Mouse (Mus musculus) embryonic facial prominence, embryonic 12.5 days (tissue): ENCODE data around the gene Fbxl12. TPM values are rescaled to one million over a fixed set of nuclear protein-coding genes. Genes with fewer than 3 reads are reported as not detected.

Source experiments
- ATAC-seq: fragments of 200-750 bp; cut with Nextera tagmentation; 2 replicates; pipeline ENCODE4 v1.8.0; 2017; ENCODE audit not compliant: insufficient number of reproducible peaks, insufficient read depth, low FRiP score, low TSS enrichment
- H3K27ac ChIP-seq: fragments of 300-500 bp; sonication (generic); 2 replicates; pipeline ENCODE4 v1.5.1; 2016; ENCODE audit warnings: mild to moderate bottlenecking
- H3K27me3 ChIP-seq: fragments of 300-500 bp; sonication (generic); 2 replicates; pipeline ENCODE4 v1.6.1; 2016; ENCODE audit warnings: mild to moderate bottlenecking, moderate library complexity
- H3K36me3 ChIP-seq: fragments of 300-500 bp; sonication (generic); 2 replicates; pipeline ENCODE4 v1.6.1; 2016; ENCODE audit warnings: mild to moderate bottlenecking
- H3K4me1 ChIP-seq: fragments of 300-500 bp; sonication (generic); 2 replicates; pipeline ENCODE4 v1.6.1; 2016
- H3K4me2 ChIP-seq: fragments of 300-500 bp; sonication (generic); replicated peaks from 2 replicates; pipeline ENCODE4 v1.6.1; 2016; ENCODE audit warnings: mild to moderate bottlenecking, moderate library complexity
- H3K4me3 ChIP-seq: fragments of 300-500 bp; sonication (generic); 2 replicates; pipeline ENCODE4 v1.5.1; 2016; ENCODE audit warnings: mild to moderate bottlenecking
- H3K9ac ChIP-seq: fragments of 300-500 bp; sonication (generic); 2 replicates; pipeline ENCODE4 v1.6.1; 2016; ENCODE audit warnings: mild to moderate bottlenecking, moderate library complexity
- H3K9me3 ChIP-seq: fragments of 300-500 bp; sonication (generic); 2 replicates; pipeline ENCODE4 v1.6.1; 2016; ENCODE audit warnings: mild to moderate bottlenecking, moderate library complexity
- WGBS: fragments of 180-500 bp; shearing (Covaris S2); methylation state at CpG from one replicate; pipeline ENCODE4 v1.1.7; 2016; 5-methylcytosine and 5-hydroxymethylcytosine counted together
- polyA plus RNA-seq: library from polyadenylated mRNA; unstranded; fragments of >200 nt; fragmentation: Nextera tagmentation; extraction: Ambion mirVana; gene quantifications from 2 replicates; pipeline ENCODE4 v1.2.1, GENCODE M21; 2016

The Fbxl12 gene
- polyA plus RNA-seq, 1 experiment from 2014 or later: 21.5 TPM

DNA sequence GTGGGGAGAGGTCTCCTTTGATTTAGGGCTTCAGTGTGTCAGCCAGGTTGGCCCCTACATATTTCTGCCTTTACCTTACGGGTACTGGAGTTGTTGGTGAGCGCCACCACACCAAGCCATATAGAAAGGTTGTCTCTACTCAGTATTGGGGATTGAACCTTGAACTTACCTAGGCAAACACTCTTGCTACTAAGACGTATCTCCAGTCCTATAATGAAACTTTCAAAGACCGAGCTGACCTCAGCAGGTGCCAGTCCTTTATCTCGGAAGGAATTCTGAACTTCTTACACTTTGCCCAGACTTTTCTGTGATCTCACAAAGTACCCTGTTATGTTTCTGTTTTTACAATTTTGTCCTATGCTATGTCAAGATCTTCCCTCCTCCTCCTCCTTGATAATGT is 32.6 kb downstream of the Fbxl12 start:
- H3K4me1 ChIP-seq: no peaks in the 10 kb centered on the region
- no peak for ATAC-seq
- 84% methylated on average over 5 of the region's 5 CpGs for WGBS

DNA sequence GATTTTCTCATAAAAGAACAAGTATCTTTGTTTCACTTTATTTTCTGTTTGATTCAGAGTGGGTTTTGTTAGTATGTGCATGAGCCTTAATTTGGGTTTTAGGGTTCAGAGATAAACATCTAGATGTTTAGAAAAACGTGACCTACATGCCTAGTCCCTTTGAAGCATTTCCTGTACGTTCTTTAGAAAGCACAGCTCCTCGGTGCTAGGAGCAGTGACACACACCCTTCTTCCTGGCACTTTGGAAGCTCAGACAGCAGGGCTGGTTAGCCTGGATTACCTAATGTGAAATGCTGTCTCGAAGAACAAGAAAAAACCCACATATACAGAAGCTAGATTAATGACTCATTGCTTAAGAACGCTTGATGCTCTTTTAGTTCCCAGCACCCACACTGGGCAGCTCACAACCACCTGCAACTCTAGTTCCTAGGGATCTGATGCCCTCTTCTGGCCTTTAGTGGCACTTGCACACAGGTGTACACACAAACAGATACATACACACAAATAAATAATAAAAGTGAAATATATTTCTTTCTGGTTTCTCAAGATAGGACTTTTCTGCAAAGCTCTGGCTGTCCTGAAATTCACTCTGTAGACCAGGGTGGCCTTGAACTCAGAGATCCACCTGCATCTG is 34.6 kb downstream of the Fbxl12 start:
- Histone ChIP-seq H3K4me1 (no peaks in the 10 kb centered on the region), H3K9ac (no peak overlapping the region), H3K27ac (no peak overlapping the region), H3K36me3 (peaks cover 6% of the 10 kb centered on the region; the same call in 1 of the 2 replicates), H3K4me3 (no peak overlapping the region), H3K9me3 (0 out of 2 replicates have a peak, but pooled peaks cover 11% of the 10 kb centered on the region), H3K27me3 (no peaks in the 10 kb centered on the region), H3K4me2 (no peak overlapping the region)
- 85% methylated on average over 5 of the region's 5 CpGs for WGBS
- ATAC-seq: no peak

More for the DNA sequence above, 32.6 kb downstream of the Fbxl12 start:
- Histone ChIP-seq H3K9ac (no peak overlapping the region), H3K36me3 (peaks cover 10% of the 10 kb centered on the region; the same call in 1 of the 2 replicates), H3K27me3 (no peaks in the 10 kb centered on the region), H3K4me3 (no peak overlapping the region), H3K27ac (no peak overlapping the region), H3K4me2 (no peak overlapping the region), H3K9me3 (0 out of 2 replicates have a peak, but pooled peaks cover 11% of the 10 kb centered on the region)

DNA sequence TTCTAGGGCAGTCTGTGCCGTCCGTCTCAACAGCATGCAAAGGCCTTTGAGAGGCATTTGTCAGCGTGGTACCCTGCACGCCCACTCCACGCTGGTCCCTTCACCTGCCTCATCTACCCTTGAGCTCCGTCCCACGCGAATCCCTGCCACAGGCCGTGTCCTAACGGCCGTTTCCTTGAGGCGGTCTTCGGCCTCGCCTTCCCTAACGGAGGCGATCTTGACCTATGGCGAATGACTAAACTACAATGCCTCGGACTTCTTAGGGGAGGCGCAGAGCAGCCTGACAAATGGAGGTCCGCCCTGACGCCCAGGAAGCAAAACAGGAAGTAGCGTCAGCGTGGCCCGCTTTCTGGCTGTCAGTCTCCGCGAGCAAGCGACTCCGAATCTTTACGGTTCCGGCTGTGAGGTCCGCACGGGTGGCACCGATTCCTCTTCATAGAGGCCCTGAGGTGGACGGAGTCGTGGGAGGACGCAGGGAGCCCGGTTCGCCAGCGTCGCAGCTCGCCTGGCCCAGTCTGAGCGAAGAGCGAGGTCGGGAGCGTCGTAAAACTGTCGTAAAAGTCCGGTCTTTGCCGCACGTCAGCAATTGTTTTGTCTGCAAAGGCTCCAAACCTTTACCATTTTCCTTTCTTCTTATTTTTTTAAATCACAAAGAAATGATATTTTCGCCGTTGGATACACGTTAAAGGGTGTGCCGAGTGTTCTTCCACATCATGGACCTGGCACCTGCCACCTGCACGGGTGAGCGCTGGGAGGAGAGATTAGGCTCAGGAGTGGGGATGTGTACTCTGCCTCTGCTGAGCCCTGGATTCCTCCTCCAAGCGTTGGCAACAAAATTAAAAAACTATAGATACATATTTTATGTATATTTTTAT is 37.2 kb downstream of the Fbxl12 start:
- 0 out of 2 replicates have a peak, but pooled peaks cover 11% of the 10 kb centered on the region for H3K9me3 ChIP-seq
- H3K27ac ChIP-seq: peak overlapping the region; percentile 95
- H3K4me3 ChIP-seq: peak overlapping the region; percentile 64
- H3K4me1 ChIP-seq: no peaks in the 10 kb centered on the region
- peak overlapping the region; percentile 67 for H3K4me2 ChIP-seq
- H3K27me3 ChIP-seq: no peaks in the 10 kb centered on the region
- ATAC-seq: peak; percentile 81
- WGBS: under 1% methylated on average over 57 of the region's 57 CpGs
- H3K36me3 ChIP-seq: peaks cover 6% of the 10 kb centered on the region; the same call in 1 of the 2 replicates
- H3K9ac ChIP-seq: peak overlapping the region; percentile 74

DNA sequence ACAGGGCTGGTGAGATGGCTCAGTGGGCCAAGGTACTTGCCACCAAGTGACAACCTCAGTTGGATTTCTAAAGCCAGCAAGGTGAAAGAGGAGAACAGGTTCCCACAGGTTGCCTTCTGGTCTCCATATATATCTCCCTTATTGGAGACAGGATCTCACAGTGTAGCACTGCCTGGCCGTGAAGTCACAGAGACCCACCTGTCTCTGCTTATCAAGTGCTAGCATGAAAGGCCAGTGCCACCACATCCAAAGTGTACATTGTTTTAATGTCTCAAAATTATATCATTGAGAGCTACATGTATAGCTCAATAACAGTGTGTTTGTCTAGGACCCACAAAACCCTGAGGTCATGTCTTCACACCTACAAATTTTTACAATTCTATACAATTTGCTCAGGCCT is 38.3 kb downstream of the Fbxl12 start:
- no peaks in the 10 kb centered on the region for H3K4me1 ChIP-seq
- H3K27ac ChIP-seq: no peak overlapping the region
- peaks cover 6% of the 10 kb centered on the region; the same call in 1 of the 2 replicates for H3K36me3 ChIP-seq
- no peaks in the 10 kb centered on the region for H3K27me3 ChIP-seq
- 92% methylated on average over 1 of the region's 1 CpGs for WGBS
- H3K9me3 ChIP-seq: 0 out of 2 replicates have a peak, but pooled peaks cover 11% of the 10 kb centered on the region
- H3K4me3 ChIP-seq: no peak overlapping the region
- H3K4me2 ChIP-seq: peak overlapping the region; percentile 67
- no peak for ATAC-seq
- H3K9ac ChIP-seq: no peak overlapping the region

DNA sequence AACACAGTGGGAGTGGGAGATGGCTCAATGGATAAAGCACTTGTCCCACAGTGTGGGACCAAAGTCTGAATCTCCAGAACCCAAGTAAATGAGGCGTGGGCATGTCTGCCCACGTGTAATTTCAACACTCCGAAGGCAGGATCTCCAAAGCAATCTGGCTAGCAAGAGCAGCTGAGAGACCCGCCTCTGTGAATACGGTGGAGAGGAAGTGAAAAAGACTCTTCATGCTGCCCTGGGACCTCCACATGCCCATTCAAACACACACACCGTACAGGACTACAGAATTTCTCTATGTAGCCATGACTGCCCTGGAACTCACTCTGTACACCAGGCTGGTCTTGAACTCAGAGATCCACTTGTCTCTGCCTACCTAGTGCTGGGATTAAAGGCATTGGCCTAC is 43.3 kb downstream of the Fbxl12 start:
- Histone ChIP-seq H3K4me1 (no peaks in the 10 kb centered on the region), H3K9ac (no peak overlapping the region), H3K27me3 (no peaks in the 10 kb centered on the region), H3K36me3 (peaks cover 11% of the 10 kb centered on the region), H3K27ac (no peak overlapping the region), H3K4me3 (no peak overlapping the region), H3K4me2 (no peak overlapping the region), H3K9me3 (no peaks in the 10 kb centered on the region)
- 76% methylated on average over 6 of the region's 6 CpGs for WGBS
- no peak for ATAC-seq

DNA sequence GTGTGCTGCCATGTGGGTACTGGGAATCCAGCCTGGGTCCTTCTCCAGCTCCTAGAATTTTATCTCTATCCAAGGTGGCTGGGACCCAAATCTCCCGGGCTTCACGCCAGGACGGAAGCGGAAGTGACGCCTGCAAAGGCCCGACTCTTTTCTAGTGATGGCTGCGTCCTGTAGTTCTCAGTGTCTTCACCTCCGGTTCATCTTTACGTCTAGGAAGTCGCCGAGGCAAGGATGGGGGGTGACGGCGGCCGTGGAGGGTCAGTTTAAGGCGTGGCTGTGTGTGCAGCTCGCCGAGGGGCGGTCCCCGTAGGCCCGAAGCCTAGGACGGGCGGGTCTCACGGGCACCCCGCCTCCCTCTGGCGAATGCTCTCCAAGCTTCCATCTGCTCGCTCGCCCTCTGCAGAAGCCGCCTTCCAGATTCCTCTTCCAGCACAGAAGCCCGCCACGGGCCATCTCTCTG is 63.4 kb downstream of the Fbxl12 start, which contains the start of gene Zfp846:
TSS of gene Zfp846 (plus strand) at position 117 of the 460 bp plus-strand sequence.
- Histone ChIP-seq H3K4me2 (peak within 1 kb of the TSS; percentile 48), H3K27me3 (peaks cover 8% of the 10 kb centered on the region), H3K9me3 (no peaks in the 10 kb centered on the region), H3K4me3 (peak within 1 kb of the TSS; percentile 64), H3K27ac (peak within 1 kb of the TSS; percentile 81), H3K9ac (peak within 1 kb of the TSS; percentile 79), H3K36me3 (peaks cover 15% of the 10 kb centered on the region; the same call in 1 of the 2 replicates), H3K4me1 (no peaks in the 10 kb centered on the region)
- ATAC-seq: peak; percentile 98
- WGBS: under 1% methylated on average over 30 of the region's 30 CpGs

DNA sequence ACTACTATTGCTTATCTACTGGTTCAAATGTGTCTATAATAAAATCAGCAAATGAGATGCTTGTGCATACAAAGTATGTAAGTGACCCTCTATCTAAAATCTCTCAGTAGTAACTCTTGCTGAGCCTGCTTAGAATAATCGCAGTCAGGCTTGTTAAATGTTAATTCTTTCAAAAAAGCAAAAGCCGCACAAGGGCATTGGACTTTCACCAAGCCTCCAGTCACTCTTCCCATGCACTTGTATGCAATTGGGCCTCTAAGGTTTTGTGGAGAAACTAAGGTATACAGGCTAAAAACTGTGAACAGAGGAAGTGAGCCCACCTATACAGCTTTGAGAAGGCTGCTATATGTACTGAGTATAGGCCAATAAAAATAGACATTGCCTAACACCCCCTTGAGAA is 68.0 kb downstream of the Fbxl12 start:
- H3K36me3 ChIP-seq: no peaks in the 10 kb centered on the region
- no peak overlapping the region for H3K27ac ChIP-seq
- no peak overlapping the region for H3K9ac ChIP-seq
- 83% methylated on average over 2 of the region's 2 CpGs for WGBS
- no peaks in the 10 kb centered on the region for H3K4me1 ChIP-seq
- ATAC-seq: no peak
- peaks cover 8% of the 10 kb centered on the region for H3K27me3 ChIP-seq
- no peaks in the 10 kb centered on the region for H3K9me3 ChIP-seq
- no peak overlapping the region for H3K4me2 ChIP-seq
- no peak overlapping the region for H3K4me3 ChIP-seq

DNA sequence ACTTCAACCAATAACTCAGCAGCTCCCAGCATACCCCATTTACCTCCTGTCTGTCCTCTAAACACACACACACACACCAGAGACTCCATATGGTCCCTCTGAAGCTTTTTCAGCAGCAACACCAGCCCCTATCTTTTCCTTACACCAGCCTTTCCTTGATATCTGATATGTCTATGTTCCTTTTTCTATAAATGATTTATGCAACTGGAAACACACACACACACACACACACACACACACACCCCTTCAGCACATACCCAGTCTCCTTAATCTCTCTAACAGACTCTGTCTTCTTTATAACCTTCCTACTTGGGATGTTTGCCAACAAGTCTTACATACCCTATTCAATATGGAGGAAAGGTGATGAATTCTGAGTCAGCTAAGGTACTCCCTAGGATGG is 73.5 kb downstream of the Fbxl12 start:
- no peaks in the 10 kb centered on the region for H3K4me1 ChIP-seq
- no peak overlapping the region for H3K4me2 ChIP-seq
- H3K9me3 ChIP-seq: no peaks in the 10 kb centered on the region
- no peak overlapping the region for H3K9ac ChIP-seq
- no peak overlapping the region for H3K27ac ChIP-seq
- no peaks in the 10 kb centered on the region for H3K27me3 ChIP-seq
- H3K36me3 ChIP-seq: no peaks in the 10 kb centered on the region
- no peak overlapping the region for H3K4me3 ChIP-seq
- no peak for ATAC-seq

Other genes with a start within 250 kb of the Fbxl12 start
- gene Zfp26, start 184.6 kb downstream of the Fbxl12 start, polyA plus RNA-seq: 28.2 and 33.9 TPM in 2 replicates
- 24.2 and 24.9 TPM in 2 replicates for gene Zfp426, start 152.0 kb downstream of the Fbxl12 start, polyA plus RNA-seq
- gene Zfp266, start 123.3 kb downstream of the Fbxl12 start, polyA plus RNA-seq: 167 and 171 TPM in 2 replicates
- 26.7 and 26.8 TPM in 2 replicates for gene Zfp846, start 63.5 kb downstream of the Fbxl12 start, polyA plus RNA-seq
- gene Ubl5, start 1.9 kb downstream of the Fbxl12 start, polyA plus RNA-seq: 409 and 415 TPM in 2 replicates
- 50.8 and 51.6 TPM in 2 replicates for gene Pin1, start 7.3 kb upstream of the Fbxl12 start, polyA plus RNA-seq
- 9.5 and 10.4 TPM in 2 replicates for gene Olfm2, start 101.6 kb upstream of the Fbxl12 start, polyA plus RNA-seq
- gene Col5a3, start 170.3 kb upstream of the Fbxl12 start, polyA plus RNA-seq: 1.1 and 1.2 TPM in 2 replicates
- not detected in 2 replicates for gene Rdh8, start 173.7 kb upstream of the Fbxl12 start, polyA plus RNA-seq
- gene A230050P20Rik, start 223.9 kb upstream of the Fbxl12 start, polyA plus RNA-seq: 3.0 and 3.9 TPM in 2 replicates
- gene Angptl6, start 235.0 kb upstream of the Fbxl12 start, polyA plus RNA-seq: 3.5 and 3.7 TPM in 2 replicates
- gene Ppan, start 243.4 kb upstream of the Fbxl12 start, polyA plus RNA-seq: 75.0 and 79.3 TPM in 2 replicates